Mouse (Mus musculus) embryonic facial prominence, embryonic 11.5 days (tissue): ENCODE measurements at regions not wholly inside any gene's neighbourhood (a gene's known extent, or its start where the extent isn't known, plus 50 kb on each side); places are given as distances from the start of the nearest gene placed in this dataset.

ENCODE experiments used
- ATAC-seq: fragments of 200-750 bp; cut with Nextera tagmentation; replicated peaks from 2 replicates; pipeline ENCODE4 v1.8.0; 2017; ENCODE audit warnings: low read depth; ENCODE audit not compliant: insufficient number of reproducible peaks, low FRiP score, low TSS enrichment
- DNase-seq: peaks from one replicate; pipeline ENCODE4 v3.0.0-alpha.2; 2015; ENCODE audit warnings: low spot score
- H3K27ac ChIP-seq: fragments of 300-500 bp; sonication (generic); replicated peaks from 2 replicates; pipeline ENCODE4 v1.5.1; 2014; ENCODE audit warnings: mild to moderate bottlenecking, low read depth, low read length, control low read depth
- H3K27me3 ChIP-seq: fragments of 300-500 bp; sonication (generic); 2 replicates; pipeline ENCODE4 v1.6.1; 2014; ENCODE audit warnings: mild to moderate bottlenecking, low read length, moderate library complexity, mixed read lengths; ENCODE audit not compliant: control insufficient read depth, insufficient read depth
- H3K36me3 ChIP-seq: fragments of 300-500 bp; sonication (generic); replicated peaks from 2 replicates; pipeline ENCODE4 v1.6.1; 2014; ENCODE audit warnings: low read depth, mild to moderate bottlenecking, low read length, moderate library complexity, mixed read lengths; ENCODE audit not compliant: control insufficient read depth, insufficient read depth
- H3K4me1 ChIP-seq: fragments of 300-500 bp; sonication (generic); 2 replicates; pipeline ENCODE4 v1.6.1; 2014; ENCODE audit warnings: low read length, mixed read lengths; ENCODE audit not compliant: control insufficient read depth, insufficient read depth
- H3K4me2 ChIP-seq: fragments of 300-500 bp; sonication (generic); 2 replicates; pipeline ENCODE4 v1.6.1; 2014; ENCODE audit warnings: low read depth, mild to moderate bottlenecking, control low read depth, low read length, moderate library complexity
- H3K4me3 ChIP-seq: fragments of 300-500 bp; sonication (generic); 2 replicates; pipeline ENCODE4 v1.5.1; 2014; ENCODE audit warnings: low read depth, low read length, control low read depth
- H3K9ac ChIP-seq: fragments of 300-500 bp; sonication (generic); replicated peaks from 2 replicates; pipeline ENCODE4 v1.6.1; 2014; ENCODE audit warnings: mild to moderate bottlenecking, control low read depth, low read length
- H3K9me3 ChIP-seq: fragments of 300-500 bp; sonication (generic); replicated peaks from 2 replicates; pipeline ENCODE4 v1.6.1; 2016; ENCODE audit warnings: mild to moderate bottlenecking, low read length, inconsistent platforms, mixed read lengths; ENCODE audit not compliant: control insufficient read depth
- WGBS: fragments of 180-500 bp; shearing (Covaris S2); extraction: QIAGEN DNeasy Blood & Tissue Kit; methylation state at CpG from one replicate; pipeline ENCODE4 v1.1.7; 2014; 5-methylcytosine and 5-hydroxymethylcytosine counted together

GRCm38 (mm10) chr15:60617371-60617770 is 236.2 kb downstream of the Fam84b start:
- no peak overlapping the region for H3K4me2 ChIP-seq
- ATAC-seq, result no peak
- no peaks in the 10 kb centered on the region for H3K9me3 ChIP-seq
- H3K4me1 ChIP-seq, result no peaks in the 10 kb centered on the region
- WGBS, result 79% methylated on average over 2 of the region's 2 CpGs
- no peaks in the 10 kb centered on the region for H3K27me3 ChIP-seq
- no peak overlapping the region for H3K27ac ChIP-seq
- no peak for DNase-seq
- no peak overlapping the region for H3K9ac ChIP-seq
- H3K4me3 ChIP-seq, result no peak overlapping the region
- no peaks in the 10 kb centered on the region for H3K36me3 ChIP-seq

- Histone ChIP-seq H3K4me1 (no peaks in the 10 kb centered on the region), H3K4me2 (no peak overlapping the region), H3K9me3 (no peaks in the 10 kb centered on the region), H3K9ac (no peak overlapping the region), H3K27ac (no peak overlapping the region), H3K36me3 (no peaks in the 10 kb centered on the region), H3K4me3 (no peak overlapping the region), H3K27me3 (no peaks in the 10 kb centered on the region)
- no peak for ATAC-seq
- no peak for DNase-seq
Measured at GRCm38 (mm10) chr15:60601885-60602284, 251.7 kb downstream of the Fam84b start.

- H3K4me2 ChIP-seq, result no peak overlapping the region
- no peak overlapping the region for H3K9ac ChIP-seq
- no peak overlapping the region for H3K4me3 ChIP-seq
- DNase-seq (no peak), ATAC-seq (no peak)
- 86% methylated on average over 5 of the region's 5 CpGs for WGBS
- no peak overlapping the region for H3K27ac ChIP-seq
- H3K4me1 ChIP-seq, result no peaks in the 10 kb centered on the region
- no peaks in the 10 kb centered on the region for H3K9me3 ChIP-seq
- H3K27me3 ChIP-seq, result no peaks in the 10 kb centered on the region
- no peaks in the 10 kb centered on the region for H3K36me3 ChIP-seq
Measured at GRCm38 (mm10) chr15:60577084-60577483, 276.5 kb downstream of the Fam84b start.

- no peak overlapping the region for H3K9ac ChIP-seq
- no peak overlapping the region for H3K4me3 ChIP-seq
- H3K27me3 ChIP-seq, result no peaks in the 10 kb centered on the region
- no peak overlapping the region for H3K4me2 ChIP-seq
- ATAC-seq (no peak), DNase-seq (no peak)
- H3K36me3 ChIP-seq, result no peaks in the 10 kb centered on the region
- H3K27ac ChIP-seq, result no peak overlapping the region
- WGBS, result 91% methylated on average over 3 of the region's 3 CpGs
- H3K4me1 ChIP-seq, result no peaks in the 10 kb centered on the region
- H3K9me3 ChIP-seq, result no peaks in the 10 kb centered on the region
Measured at GRCm38 (mm10) chr15:60566267-60566666, 287.3 kb downstream of the Fam84b start.

GRCm38 (mm10) chr15:60565017-60565416 is 288.6 kb downstream of the Fam84b start:
- Histone ChIP-seq H3K36me3 (no peaks in the 10 kb centered on the region), H3K4me2 (no peak overlapping the region), H3K9me3 (no peaks in the 10 kb centered on the region), H3K9ac (no peak overlapping the region), H3K4me1 (no peaks in the 10 kb centered on the region), H3K4me3 (no peak overlapping the region), H3K27ac (no peak overlapping the region), H3K27me3 (no peaks in the 10 kb centered on the region)
- ATAC-seq (no peak), DNase-seq (no peak)
- WGBS, result 32% methylated on average over 2 of the region's 2 CpGs

- Histone ChIP-seq H3K27ac (no peak overlapping the region), H3K9ac (no peak overlapping the region), H3K4me2 (no peak overlapping the region), H3K9me3 (no peaks in the 10 kb centered on the region), H3K36me3 (no peaks in the 10 kb centered on the region), H3K27me3 (no peaks in the 10 kb centered on the region), H3K4me3 (no peak overlapping the region), H3K4me1 (no peaks in the 10 kb centered on the region)
- DNase-seq, result no peak
- ATAC-seq, result no peak
- WGBS, result 75% methylated on average over 1 of the region's 1 CpGs
Measured at GRCm38 (mm10) chr15:60560641-60561040, 292.9 kb downstream of the Fam84b start.

- Histone ChIP-seq H3K9me3 (no peaks in the 10 kb centered on the region), H3K9ac (no peak overlapping the region), H3K4me2 (no peak overlapping the region), H3K4me3 (no peak overlapping the region), H3K4me1 (no peaks in the 10 kb centered on the region), H3K36me3 (no peaks in the 10 kb centered on the region), H3K27ac (no peak overlapping the region), H3K27me3 (no peaks in the 10 kb centered on the region)
- 88% methylated on average over 2 of the region's 2 CpGs for WGBS
- no peak for ATAC-seq
- DNase-seq, result no peak
Measured at GRCm38 (mm10) chr15:60555691-60556090, 297.9 kb downstream of the Fam84b start.

GRCm38 (mm10) chr15:60554587-60554986 is 299.0 kb downstream of the Fam84b start:
- Histone ChIP-seq H3K9ac (no peak overlapping the region), H3K36me3 (no peaks in the 10 kb centered on the region), H3K27me3 (no peaks in the 10 kb centered on the region), H3K27ac (no peak overlapping the region), H3K4me2 (no peak overlapping the region), H3K4me3 (no peak overlapping the region), H3K9me3 (no peaks in the 10 kb centered on the region), H3K4me1 (no peaks in the 10 kb centered on the region)
- DNase-seq, result no peak
- no peak for ATAC-seq
- WGBS, result 37% methylated on average over 1 of the region's 1 CpGs

GRCm38 (mm10) chr15:60548045-60548444 is 305.5 kb downstream of the Fam84b start:
- Histone ChIP-seq H3K9me3 (no peaks in the 10 kb centered on the region), H3K4me2 (no peak overlapping the region), H3K4me1 (no peaks in the 10 kb centered on the region), H3K27ac (no peak overlapping the region), H3K9ac (no peak overlapping the region), H3K27me3 (no peaks in the 10 kb centered on the region), H3K4me3 (no peak overlapping the region), H3K36me3 (no peaks in the 10 kb centered on the region)
- WGBS, result 89% methylated on average over 7 of the region's 7 CpGs
- ATAC-seq (no peak), DNase-seq (no peak)
